Mouse (Mus musculus) kidney, adult 2 months (tissue): ENCODE measurements around the gene Afmid.

Experiments
- CTCF ChIP-seq: fragments of 200-500 bp; conservative IDR thresholded peaks from 2 replicates; pipeline ENCODE4 v1.5.1; 2011; ENCODE audit warnings: low read depth, mild to moderate bottlenecking, control low read depth, low read length, moderate library complexity, mixed read lengths; ENCODE audit not compliant: insufficient read depth, insufficient read length
- POLR2A ChIP-seq: fragments of 200-500 bp; IDR thresholded peaks from one replicate; pipeline ENCODE4 v1.6.1; 2011; ENCODE audit warnings: low read depth, low read length, control low read depth

DNA sequence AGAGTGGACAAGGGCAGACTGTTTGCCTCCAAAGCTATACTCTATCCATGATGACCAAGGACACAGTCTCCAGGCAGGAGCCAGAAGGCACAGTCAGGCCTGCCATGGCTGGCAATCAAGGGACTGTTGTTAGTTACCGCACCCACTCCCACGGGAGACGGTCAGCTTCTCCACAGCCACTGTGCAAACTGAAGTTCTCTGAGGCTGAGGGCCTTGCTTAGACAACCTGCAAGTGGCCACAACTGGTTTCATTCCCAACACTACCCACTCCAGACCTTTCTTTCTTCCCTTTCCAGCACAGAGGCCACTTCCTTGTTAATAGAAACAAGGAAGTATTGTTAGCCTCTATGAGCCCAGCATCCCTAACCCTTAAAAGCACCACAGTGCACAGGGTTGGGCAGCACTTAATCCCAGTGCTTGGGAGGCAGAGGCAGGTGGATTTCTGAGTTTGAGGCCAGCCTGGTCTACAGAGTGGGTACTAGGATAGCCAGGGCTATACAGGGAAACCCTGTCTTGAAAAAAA lies 22.5 kb upstream of the Afmid start:
- TF ChIP-seq POLR2A: no peak
- TF ChIP-seq CTCF: no peak
